Mouse (Mus musculus) liver, adult 2 months (tissue): ENCODE measurements around the gene Trpm1. TPM values are rescaled to one million over a fixed set of nuclear protein-coding genes. Genes with fewer than 3 reads are reported as not detected.
A peak's percentile ranks its signal among the peaks of the same experiment; 100 is the strongest.

Experiments used
- DNase-seq: peaks from one replicate; pipeline ENCODE4 v3.0.0-alpha.2; 2011; ENCODE audit warnings: low read depth, low spot score; ENCODE audit errors: extremely low read depth
- H3K27ac ChIP-seq: fragments of 200-500 bp; replicated peaks from 2 replicates; pipeline ENCODE4 v1.5.1; 2012; ENCODE audit warnings: low read depth, mild to moderate bottlenecking, control low read depth, inconsistent platforms, low read length; ENCODE audit not compliant: insufficient read depth
- H3K27me3 ChIP-seq: fragments of 200-500 bp; 2 replicates; pipeline ENCODE4 v1.6.1; 2012; ENCODE audit warnings: mild to moderate bottlenecking, moderate library complexity, low read length, inconsistent platforms; ENCODE audit not compliant: control insufficient read depth, insufficient read depth
- H3K36me3 ChIP-seq: fragments of 200-500 bp; 2 replicates; pipeline ENCODE4 v1.6.1; 2012; ENCODE audit warnings: low read length, inconsistent platforms; ENCODE audit not compliant: control insufficient read depth, insufficient read depth
- H3K4me1 ChIP-seq: fragments of 200-500 bp; 2 replicates; pipeline ENCODE4 v1.6.1; 2011; ENCODE audit warnings: low read length; ENCODE audit not compliant: control insufficient read depth, insufficient read depth
- H3K4me3 ChIP-seq: fragments of 200-500 bp; 2 replicates; pipeline ENCODE4 v1.5.1; 2011; ENCODE audit warnings: low read depth, mild to moderate bottlenecking, control low read depth, low read length, moderate library complexity; ENCODE audit not compliant: insufficient read depth
- H3K79me2 ChIP-seq: fragments of 200-500 bp; 2 replicates; pipeline ENCODE4 v1.6.1; 2012; ENCODE audit warnings: inconsistent platforms, mild to moderate bottlenecking, low read length, moderate library complexity; ENCODE audit not compliant: control insufficient read depth, insufficient read depth
- H3K9ac ChIP-seq: fragments of 200-500 bp; 2 replicates; pipeline ENCODE4 v1.6.1; 2012; ENCODE audit warnings: low read depth, mild to moderate bottlenecking, control low read depth, inconsistent platforms, low read length
- CTCF ChIP-seq: fragments of 200-500 bp; IDR thresholded peaks from 2 replicates; pipeline ENCODE4 v1.5.1; 2011; ENCODE audit warnings: low read depth, low read length, control low read depth
- POLR2A ChIP-seq: fragments of 200-500 bp; IDR thresholded peaks from 2 replicates; pipeline ENCODE4 v1.6.1; 2011; ENCODE audit warnings: low read length, control low read depth; ENCODE audit not compliant: insufficient read depth; ENCODE audit errors: extremely low read depth
- WGBS: fragments of 180-500 bp; shearing (Covaris S2); methylation state at CpG from one replicate; pipeline ENCODE4 v1.1.7; 2018; 5-methylcytosine and 5-hydroxymethylcytosine counted together
- polyA plus RNA-seq: library from polyadenylated mRNA; depleted of rRNA; stranded (reverse); fragments of >200 nt; gene quantifications from 2 replicates; pipeline ENCODE4 v1.2.3, GENCODE M21; 2012
- total RNA-seq: library from RNA; depleted of rRNA; stranded (reverse); fragments of >200 nt; gene quantifications from 2 replicates; pipeline ENCODE4 v1.2.3, GENCODE M21; 2014

The Trpm1 gene
- total and polyA plus RNA-seq, 2 experiments = 0.04 TPM; not detected in 1

GRCm38 (mm10) chr7:64179310-64179709 lies 25.7 kb downstream of the Trpm1 start:
- 82% methylated on average over 4 of the region's 4 CpGs for WGBS
- no peaks in the 10 kb centered on the region for H3K27me3 ChIP-seq
- DNase-seq = no peak
- no peak overlapping the region for H3K9ac ChIP-seq
- H3K79me2 ChIP-seq = no peaks in the 10 kb centered on the region
- H3K27ac ChIP-seq = no peak overlapping the region
- H3K4me1 ChIP-seq = no peaks in the 10 kb centered on the region
- TF ChIP-seq POLR2A (no peak), CTCF (peak; percentile 65)
- no peaks in the 10 kb centered on the region for H3K36me3 ChIP-seq
- no peak overlapping the region for H3K4me3 ChIP-seq

DNA sequence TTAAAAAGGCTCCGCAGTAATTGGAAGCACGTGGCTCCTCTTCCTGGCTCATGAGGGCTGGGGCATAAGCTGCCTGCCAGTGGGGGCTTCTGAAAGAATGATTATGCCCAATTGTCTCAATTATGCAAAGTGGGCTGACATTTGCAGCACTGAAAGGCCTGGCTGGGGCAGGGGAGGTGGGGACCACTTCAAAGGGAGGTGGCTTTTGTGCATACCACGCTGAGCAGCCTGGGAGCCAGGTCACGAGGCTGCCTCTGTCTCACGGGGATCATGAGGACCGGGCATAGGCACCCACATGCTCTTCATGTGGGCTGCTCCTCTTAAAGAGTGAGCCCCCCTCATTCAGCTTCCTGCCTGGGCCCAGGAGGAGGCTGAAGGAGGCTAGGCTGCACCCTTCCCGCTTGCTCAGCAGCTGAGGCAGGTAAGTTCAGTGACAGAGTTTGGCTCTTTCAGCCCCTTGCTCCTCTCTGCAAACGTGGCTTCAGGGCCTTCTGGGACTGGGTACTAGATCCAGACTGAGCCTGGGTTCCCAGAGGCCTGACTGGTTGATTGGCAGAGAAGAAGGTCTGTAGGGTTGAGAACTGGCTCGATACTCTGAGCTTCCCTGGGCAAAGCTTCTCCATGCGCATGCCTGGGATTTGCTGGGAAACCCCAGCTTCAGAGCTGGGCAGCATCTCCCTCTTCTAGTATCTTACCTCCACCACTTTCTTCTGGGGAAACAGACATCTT lies 31.7 kb downstream of the Trpm1 start:
- H3K36me3 ChIP-seq = no peaks in the 10 kb centered on the region
- no peaks in the 10 kb centered on the region for H3K79me2 ChIP-seq
- WGBS = 68% methylated on average over 10 of the region's 10 CpGs
- no peak overlapping the region for H3K27ac ChIP-seq
- H3K9ac ChIP-seq = no peak overlapping the region
- H3K27me3 ChIP-seq = no peaks in the 10 kb centered on the region
- TF ChIP-seq POLR2A (no peak), CTCF (no peak)
- DNase-seq = no peak
- no peak overlapping the region for H3K4me3 ChIP-seq
- peaks cover 7% of the 10 kb centered on the region for H3K4me1 ChIP-seq

DNA sequence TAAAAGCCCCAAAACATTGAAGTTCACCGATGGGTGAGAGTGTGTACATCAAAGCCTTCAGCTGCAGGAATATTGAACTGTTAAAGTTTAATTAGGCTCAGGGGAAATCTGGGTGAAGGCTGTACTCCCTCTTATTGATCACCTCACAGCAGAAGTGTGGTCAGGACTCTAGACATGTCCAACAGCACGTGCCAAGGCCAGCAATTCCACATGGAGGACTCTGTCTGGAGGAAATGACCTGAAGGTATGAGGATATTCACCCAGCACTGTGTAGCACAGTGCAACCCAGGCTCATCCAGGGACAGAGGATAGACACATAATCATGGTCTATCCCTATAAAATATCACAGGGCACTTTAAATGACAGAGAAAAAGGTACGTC lies 32.3 kb downstream of the Trpm1 start:
- Histone ChIP-seq H3K4me1 (peaks cover 7% of the 10 kb centered on the region), H3K79me2 (no peaks in the 10 kb centered on the region), H3K27me3 (no peaks in the 10 kb centered on the region), H3K36me3 (no peaks in the 10 kb centered on the region), H3K9ac (no peak overlapping the region), H3K4me3 (no peak overlapping the region), H3K27ac (no peak overlapping the region)
- no peak for TF ChIP-seq POLR2A
- TF ChIP-seq CTCF = no peak
- peak; percentile 86 for DNase-seq
- WGBS = 27% methylated on average over 3 of the region's 3 CpGs

- Histone ChIP-seq H3K4me1 (peaks cover 11% of the 10 kb centered on the region), H3K27me3 (no peaks in the 10 kb centered on the region), H3K36me3 (no peaks in the 10 kb centered on the region), H3K27ac (peak overlapping the region; percentile 77), H3K9ac (peak overlapping the region; percentile 27; the same call in 1 of the 2 replicates), H3K79me2 (no peaks in the 10 kb centered on the region), H3K4me3 (no peak overlapping the region)
- TF ChIP-seq CTCF = peak; percentile 49
- no peak for TF ChIP-seq POLR2A
- peak; percentile 97 for DNase-seq
- 11% methylated on average over 14 of the region's 14 CpGs for WGBS
These were observed 38.8 kb downstream of the Trpm1 start for GRCm38 (mm10) chr7:64192261-64192943.

DNA sequence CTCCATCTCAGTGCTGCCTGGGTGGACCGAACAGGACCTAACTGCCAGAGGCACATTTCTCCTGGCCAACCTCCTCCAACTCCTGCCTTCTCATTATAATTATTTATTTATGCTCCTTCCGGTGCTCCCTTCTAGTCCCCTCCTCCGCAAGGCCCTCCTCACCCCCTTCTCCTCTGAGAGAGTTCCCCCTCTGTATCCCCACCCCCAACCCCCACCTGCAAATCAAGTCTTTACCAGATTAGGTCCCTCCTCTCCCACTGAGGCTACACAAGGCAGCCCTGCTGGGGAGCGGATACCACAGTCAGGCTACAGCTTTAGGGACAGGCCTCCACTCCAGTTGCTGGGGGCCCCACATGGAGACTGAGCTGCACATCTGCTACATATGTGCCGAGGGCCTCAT lies 39.8 kb downstream of the Trpm1 start:
- no peak overlapping the region for H3K4me3 ChIP-seq
- 90% methylated on average over 5 of the region's 5 CpGs for WGBS

DNA sequence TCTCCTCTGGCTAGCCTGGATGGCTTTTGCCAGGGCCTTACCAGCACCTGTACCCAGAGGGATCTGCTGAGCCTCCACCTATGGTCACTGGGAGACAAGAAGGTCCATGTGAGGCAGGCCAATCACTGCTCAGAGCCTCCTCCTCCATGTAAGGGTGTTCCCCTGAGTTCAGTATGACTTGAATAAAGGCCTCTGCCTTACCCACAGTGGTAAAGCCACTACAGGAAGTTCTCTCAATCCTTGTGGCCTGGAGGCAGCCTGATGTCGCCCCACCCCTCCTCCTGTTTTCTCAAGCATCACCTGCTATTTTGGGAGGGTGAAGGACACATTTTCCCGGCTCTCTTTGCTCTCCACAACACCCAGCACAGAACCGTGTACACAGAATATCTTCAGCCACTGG lies 42.5 kb downstream of the Trpm1 start:
- H3K9ac ChIP-seq = no peak overlapping the region

More for the DNA sequence above, 39.8 kb downstream of the Trpm1 start:
- H3K9ac ChIP-seq = no peak overlapping the region
- no peaks in the 10 kb centered on the region for H3K36me3 ChIP-seq
- TF ChIP-seq POLR2A (no peak), CTCF (no peak)
- DNase-seq = no peak
- H3K27me3 ChIP-seq = no peaks in the 10 kb centered on the region
- peaks cover 11% of the 10 kb centered on the region for H3K4me1 ChIP-seq
- H3K27ac ChIP-seq = no peak overlapping the region
- H3K79me2 ChIP-seq = no peaks in the 10 kb centered on the region

More for the DNA sequence above, 42.5 kb downstream of the Trpm1 start:
- no peak for TF ChIP-seq POLR2A
- no peak for TF ChIP-seq CTCF
- H3K27ac ChIP-seq = no peak overlapping the region
- DNase-seq = no peak
- WGBS = 83% methylated on average over 3 of the region's 3 CpGs
- no peaks in the 10 kb centered on the region for H3K27me3 ChIP-seq
- no peaks in the 10 kb centered on the region for H3K36me3 ChIP-seq
- peaks cover 15% of the 10 kb centered on the region for H3K4me1 ChIP-seq
- no peaks in the 10 kb centered on the region for H3K79me2 ChIP-seq
- H3K4me3 ChIP-seq = no peak overlapping the region
